Mouse (Mus musculus) CD4-positive, CD25-positive, alpha-beta regulatory T cell, adult 4 months (primary cell): ENCODE results near the gene Pkp3. TPM values are rescaled to one million over a fixed set of nuclear protein-coding genes. Genes with fewer than 3 reads are reported as not detected.

Experiments used
- polyA plus RNA-seq, 2 experiments: library from polyadenylated mRNA; unstranded; fragments of 100-300 nt; shearing (Covaris generic); gene quantifications; one replicate each; pipeline ENCODE4 v1.2.1; 2017

The Pkp3 gene
- polyA plus RNA-seq, 2 experiments from 2014 or later, result 293 to 427 TPM

Other genes with a start within 250 kb of the Pkp3 start
- gene Urah, start 243.2 kb upstream of the Pkp3 start, polyA plus RNA-seq, result not detected
- not detected for gene Scgb1c1, start 232.7 kb upstream of the Pkp3 start, polyA plus RNA-seq
- not detected for gene Odf3, start 230.4 kb upstream of the Pkp3 start, polyA plus RNA-seq
- not detected for gene Gm45785, start 221.9 kb upstream of the Pkp3 start, polyA plus RNA-seq
- 10 to 100 TPM; 61.4 to 67.7 TPM for gene Ric8a, start 221.3 kb upstream of the Pkp3 start, polyA plus RNA-seq
- gene Bet1l, start 220.6 kb upstream of the Pkp3 start, polyA plus RNA-seq, result 10 to 100 TPM; 42.8 to 60.4 TPM
- gene Psmd13, start 196.2 kb upstream of the Pkp3 start, polyA plus RNA-seq, result 100 to 1,000 TPM in 1 of 2 experiments, 10 to 100 TPM in 1; 94.9 to 150 TPM
- gene Sirt3, start 195.9 kb upstream of the Pkp3 start, polyA plus RNA-seq, result 10 to 100 TPM in 1 of 2 experiments, 1 to 10 TPM in 1; 9.4 to 12.6 TPM
- gene Cox8b, start 177.8 kb upstream of the Pkp3 start, polyA plus RNA-seq, result not detected
- not detected for gene Nlrp6, start 157.3 kb upstream of the Pkp3 start, polyA plus RNA-seq
- 10 to 100 TPM; 15.1 to 30.9 TPM for gene Pgghg, start 136.8 kb upstream of the Pkp3 start, polyA plus RNA-seq
- gene Ifitm5, start 127.9 kb upstream of the Pkp3 start, polyA plus RNA-seq, result not detected
- gene Gm45717, start 122.3 kb upstream of the Pkp3 start, polyA plus RNA-seq, result under 1 TPM in 1 of 2 experiments, not detected in 1; 0.82 TPM
- 10 to 100 TPM; 39.6 to 46.5 TPM for gene Ifitm2, start 122.2 kb upstream of the Pkp3 start, polyA plus RNA-seq
- gene Ifitm1, start 111.0 kb upstream of the Pkp3 start, polyA plus RNA-seq, result not detected
- 1 to 10 TPM; 2.9 to 4.4 TPM for gene Ifitm3, start 67.4 kb upstream of the Pkp3 start, polyA plus RNA-seq
- not detected for gene Ifitm6, start 60.3 kb upstream of the Pkp3 start, polyA plus RNA-seq
- not detected for gene Gm17387, start 49.1 kb upstream of the Pkp3 start, polyA plus RNA-seq
- 1 to 10 TPM; 6.6 to 7.8 TPM for gene B4galnt4, start 17.1 kb upstream of the Pkp3 start, polyA plus RNA-seq
- gene Sigirr, start 22.4 kb downstream of the Pkp3 start, polyA plus RNA-seq, result 100 to 1,000 TPM; 202 to 308 TPM
- not detected for gene Ano9, start 39.6 kb downstream of the Pkp3 start, polyA plus RNA-seq
- gene Ptdss2, start 44.2 kb downstream of the Pkp3 start, polyA plus RNA-seq, result 10 to 100 TPM in 1 of 2 experiments, 1 to 10 TPM in 1; 6.7 to 10.1 TPM
- 100 to 1,000 TPM; 121 to 188 TPM for gene Rnh1, start 94.6 kb downstream of the Pkp3 start, polyA plus RNA-seq
- gene Hras, start 115.8 kb downstream of the Pkp3 start, polyA plus RNA-seq, result 1 to 10 TPM; 3.8 to 4.3 TPM
- gene Lrrc56, start 115.9 kb downstream of the Pkp3 start, polyA plus RNA-seq, result 1 to 10 TPM; 2.2 to 4.5 TPM
- gene Lmntd2, start 135.9 kb downstream of the Pkp3 start, polyA plus RNA-seq, result 1 to 10 TPM; 8.5 to 9.6 TPM
- gene Rassf7, start 137.6 kb downstream of the Pkp3 start, polyA plus RNA-seq, result 10 to 100 TPM; 14.2 to 15.9 TPM
- gene Phrf1, start 150.6 kb downstream of the Pkp3 start, polyA plus RNA-seq, result 10 to 100 TPM; 45.3 to 54.8 TPM
- gene Irf7, start 188.3 kb downstream of the Pkp3 start, polyA plus RNA-seq, result 100 to 1,000 TPM; 119 to 231 TPM
- gene Cdhr5, start 198.6 kb downstream of the Pkp3 start, polyA plus RNA-seq, result not detected
- gene Sct, start 200.9 kb downstream of the Pkp3 start, polyA plus RNA-seq, result not detected
- not detected for gene Drd4, start 213.8 kb downstream of the Pkp3 start, polyA plus RNA-seq
- gene Deaf1, start 249.5 kb downstream of the Pkp3 start, polyA plus RNA-seq, result 10 to 100 TPM; 24.5 to 29.1 TPM
- 10 to 100 TPM; 28.5 to 52.5 TPM for gene Tmem80, start 249.5 kb downstream of the Pkp3 start, polyA plus RNA-seq